Mouse (Mus musculus): ENCODE data around the gene Triobp.
A peak's percentile ranks its signal among the peaks of the same experiment; 100 is the strongest.

Triobp gene

DNA sequence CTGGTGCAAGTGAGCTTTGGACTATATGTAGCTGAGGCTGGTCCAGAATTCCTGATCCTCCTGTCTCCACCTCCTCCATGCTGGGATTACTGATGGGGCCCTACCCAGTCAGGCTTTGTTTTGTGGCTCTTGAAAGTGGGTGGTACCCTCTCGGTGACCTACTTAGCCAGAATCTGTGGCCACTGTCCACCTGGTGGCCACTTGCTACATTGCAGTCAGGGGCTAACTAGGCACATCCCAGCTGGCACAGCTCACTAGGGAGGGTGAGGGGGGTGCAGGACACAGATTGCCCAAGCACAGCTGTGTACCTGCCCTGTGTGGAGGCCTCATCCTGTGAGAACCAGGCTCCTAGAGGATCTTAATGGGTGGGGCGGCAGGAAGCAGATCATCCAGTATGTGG is 15.4 kb downstream of the Triobp start:
- DNase-seq (ENCODE audit: low read depth, low spot score): no peak

DNA sequence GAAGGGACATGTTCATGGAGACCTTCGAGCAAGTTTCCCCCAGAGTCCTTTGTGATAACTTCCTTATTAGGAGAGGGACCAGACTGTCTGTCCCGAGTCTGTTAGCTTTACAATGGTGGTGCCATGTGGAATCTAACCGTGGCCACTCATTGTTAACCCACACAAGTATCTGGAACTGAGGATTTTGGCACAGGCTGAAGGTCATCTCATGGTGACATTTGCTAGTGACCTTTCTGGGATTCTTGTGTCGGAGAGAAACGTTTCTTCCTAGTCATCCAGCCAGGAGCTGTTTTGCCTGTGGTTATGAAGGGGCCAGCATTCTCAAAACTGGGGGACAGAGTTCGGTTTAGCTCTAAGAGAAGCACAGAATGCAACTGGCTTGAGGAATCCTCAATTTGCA is 24.1 kb downstream of the Triobp start:
- no peak for DNase-seq (ENCODE audit: low read depth, low spot score)

DNA sequence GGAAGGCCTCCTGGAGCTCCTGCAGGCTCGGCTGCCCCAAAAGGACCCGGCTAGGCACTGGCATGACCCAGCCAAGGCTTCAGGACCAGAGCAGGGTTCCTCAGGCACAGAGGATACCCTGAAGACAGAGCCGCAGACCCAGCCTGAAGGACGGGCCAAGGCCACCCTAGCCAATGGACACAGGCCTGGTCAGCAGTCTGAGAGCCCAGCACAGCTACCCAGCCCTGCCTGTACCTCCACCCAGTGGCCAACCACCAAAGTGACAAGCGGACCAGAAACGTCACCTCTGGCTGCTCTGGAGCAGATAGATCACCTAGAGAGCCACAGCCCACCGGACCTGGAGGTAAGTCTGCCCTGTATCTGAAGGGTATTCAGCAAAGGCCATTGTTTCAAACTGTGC is 26.4 kb downstream of the Triobp start:
- no peak for DNase-seq (ENCODE audit: low read depth, low spot score)

DNA sequence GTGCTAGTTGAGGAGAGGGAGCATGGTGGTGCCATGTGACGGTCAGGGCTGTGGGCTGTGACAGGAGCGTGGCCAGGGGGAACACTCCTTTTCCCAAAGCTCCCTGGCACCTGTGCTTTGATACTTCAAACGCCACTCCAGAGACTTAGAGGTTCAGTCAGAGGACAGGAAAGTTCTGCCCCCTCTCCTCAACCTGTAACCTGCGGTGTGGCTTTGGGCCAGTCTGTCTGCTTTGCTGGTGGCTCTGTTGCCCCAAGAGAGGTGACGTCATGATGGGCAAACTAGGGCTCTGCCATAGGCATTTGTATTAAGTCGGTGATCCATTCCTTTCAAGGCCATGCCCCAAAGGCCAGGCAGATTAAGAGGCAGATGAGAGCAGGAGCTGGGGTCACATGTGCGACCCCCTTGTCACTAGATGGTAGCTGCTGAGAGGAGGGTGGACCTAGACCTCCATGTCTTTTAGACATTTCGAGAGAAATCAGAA is 30.2 kb downstream of the Triobp start:
- no peak for DNase-seq (ENCODE audit: low read depth, low spot score)

DNA sequence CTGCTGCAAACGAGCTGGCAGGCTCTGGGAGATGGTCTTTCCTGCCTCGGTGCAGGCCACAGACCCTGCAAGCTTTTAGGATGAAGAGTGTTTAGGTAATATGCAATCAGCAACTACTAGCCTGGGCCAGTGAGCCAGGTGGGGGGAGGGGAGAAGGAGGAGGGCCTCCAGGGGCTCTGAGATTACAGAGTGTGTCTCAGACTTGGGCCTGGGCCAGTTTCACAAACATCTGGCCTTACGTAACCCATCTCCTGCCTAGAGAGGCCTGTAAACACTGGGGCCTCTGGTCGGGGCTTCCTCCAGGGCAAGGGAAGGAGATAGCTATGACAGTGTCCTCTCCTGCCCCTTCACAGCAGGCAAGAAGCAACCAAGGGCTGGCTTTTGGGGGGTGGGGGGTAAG is 31.4 kb downstream of the Triobp start:
- no peak for DNase-seq (ENCODE audit: low read depth, low spot score)

DNA sequence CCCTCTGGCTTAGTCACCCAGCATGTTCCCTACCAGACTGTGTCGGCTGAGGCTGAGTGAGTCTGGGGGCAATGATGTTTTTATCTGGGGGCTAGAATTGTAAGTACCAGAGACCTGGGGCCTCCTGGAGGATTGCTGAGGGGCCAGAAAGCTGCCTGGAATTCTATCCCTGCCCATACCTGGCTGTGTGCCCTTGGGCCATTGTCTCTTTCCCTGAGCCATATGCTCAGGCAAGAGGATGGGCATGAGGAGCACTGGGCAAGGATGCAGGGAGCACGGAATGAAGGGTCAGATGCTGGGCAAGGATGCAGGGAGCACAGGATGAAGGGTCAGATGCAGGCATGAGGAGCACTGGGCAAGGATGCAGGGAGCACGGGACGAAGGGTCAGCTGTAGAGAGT is 32.6 kb downstream of the Triobp start:
- no peak for DNase-seq (ENCODE audit: low read depth, low spot score)

DNA sequence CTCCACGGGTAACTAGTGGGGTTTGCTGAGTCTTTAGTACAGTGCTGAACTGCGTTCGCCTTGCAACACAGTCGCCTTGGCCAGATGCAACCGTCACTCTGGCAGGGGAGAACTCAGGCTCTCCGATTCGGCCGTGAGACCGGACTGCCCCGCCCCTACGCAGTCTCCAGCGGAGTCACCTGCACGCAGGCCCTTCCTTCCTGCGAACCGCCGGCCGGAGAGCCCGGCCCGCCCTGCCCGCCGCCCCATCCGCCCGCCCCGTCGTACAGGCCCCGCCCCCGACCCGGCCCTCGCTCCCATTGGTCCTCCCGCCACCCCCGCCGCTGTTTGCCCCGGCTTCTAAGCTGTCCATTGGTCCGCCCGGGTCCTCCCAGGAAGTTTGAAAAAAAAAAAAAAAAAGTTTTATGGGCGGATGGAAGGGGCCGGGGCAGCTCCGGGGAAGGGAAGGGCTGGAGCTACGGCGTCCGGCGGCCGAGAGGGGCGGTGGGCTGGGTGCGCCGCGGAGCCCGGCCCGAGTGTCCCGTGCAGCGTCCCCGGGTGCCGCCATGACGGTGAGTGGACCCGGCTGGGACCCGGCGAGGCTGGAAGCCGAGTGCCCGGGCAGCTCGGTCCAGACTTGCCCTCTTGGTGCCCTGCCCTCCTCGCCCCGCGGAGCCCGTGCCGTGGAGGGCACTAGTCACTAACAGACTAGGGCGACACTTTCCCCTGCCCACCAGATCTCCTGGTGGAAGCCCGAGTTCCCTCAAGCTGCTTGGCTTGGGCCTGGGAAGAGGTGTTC is 35.3 kb downstream of the Triobp start:
- peak; percentile 24 for DNase-seq (ENCODE audit: low read depth, low spot score)

DNA sequence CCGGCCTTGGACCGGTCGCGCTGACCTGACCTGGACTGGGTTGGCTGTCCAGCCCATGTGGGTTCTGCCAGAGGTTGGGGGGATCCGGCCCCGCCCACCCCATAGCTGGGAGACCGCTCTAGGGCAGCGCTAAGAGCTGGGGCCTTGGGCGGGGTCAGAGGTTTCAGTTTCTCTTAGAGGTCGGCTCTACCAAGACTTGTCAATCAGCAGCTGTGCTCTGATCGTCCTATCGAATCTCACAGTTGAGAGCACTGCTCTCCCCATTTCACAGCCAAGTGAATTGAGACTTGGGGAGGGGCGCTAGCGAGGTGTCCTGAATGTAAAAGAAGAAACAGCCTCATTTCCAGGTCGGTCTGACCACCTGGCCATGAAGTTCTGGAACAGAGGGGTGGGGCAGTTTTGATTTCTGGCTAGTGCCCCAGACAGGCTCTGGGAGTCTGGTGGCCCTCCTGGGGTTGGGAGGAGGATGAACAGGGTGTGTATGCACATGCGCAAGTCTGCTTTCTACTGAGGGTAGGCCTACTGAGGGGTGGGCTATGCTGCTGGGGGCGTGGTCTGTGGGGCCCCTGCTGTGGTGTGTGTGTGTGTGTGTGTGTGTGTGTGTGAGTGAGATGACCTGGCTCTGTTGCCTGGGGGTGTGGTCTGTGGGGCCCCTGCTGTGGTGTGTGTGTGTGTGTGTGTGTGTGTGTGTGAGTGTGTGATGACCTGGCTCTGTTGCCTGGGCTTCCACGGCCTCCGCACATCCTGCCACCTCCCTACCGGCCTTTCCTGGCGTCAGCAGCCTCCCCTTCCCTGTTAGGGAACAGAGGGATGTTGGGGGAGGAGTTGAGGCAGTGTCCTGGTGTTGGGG is 36.1 kb downstream of the Triobp start:
- DNase-seq (ENCODE audit: low read depth, low spot score): no peak

DNA sequence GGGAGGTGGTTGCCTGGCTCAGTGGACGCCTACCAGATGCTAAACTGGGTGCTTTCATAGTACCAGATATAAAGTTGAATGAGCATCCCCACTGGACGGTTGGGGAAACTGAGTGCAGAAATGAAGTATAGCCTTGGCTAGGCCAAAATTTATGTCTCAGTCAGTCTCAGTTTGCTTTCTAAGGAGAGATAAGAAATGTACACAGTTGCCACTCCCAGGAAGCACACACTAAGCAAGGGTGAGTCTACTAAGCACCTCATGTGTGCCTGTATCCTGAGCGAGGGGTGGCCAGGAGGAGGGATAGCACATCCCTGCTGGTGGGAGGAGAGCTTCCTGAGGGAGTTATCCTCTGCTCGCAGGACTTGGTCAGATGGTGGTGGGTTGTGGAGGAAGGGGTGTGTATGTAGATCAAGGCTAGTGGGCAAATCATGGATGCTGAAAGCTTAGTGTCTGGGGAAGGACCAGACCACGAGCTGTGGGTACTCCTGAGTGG is 36.8 kb downstream of the Triobp start:
- no peak for DNase-seq (ENCODE audit: low read depth, low spot score)

DNA sequence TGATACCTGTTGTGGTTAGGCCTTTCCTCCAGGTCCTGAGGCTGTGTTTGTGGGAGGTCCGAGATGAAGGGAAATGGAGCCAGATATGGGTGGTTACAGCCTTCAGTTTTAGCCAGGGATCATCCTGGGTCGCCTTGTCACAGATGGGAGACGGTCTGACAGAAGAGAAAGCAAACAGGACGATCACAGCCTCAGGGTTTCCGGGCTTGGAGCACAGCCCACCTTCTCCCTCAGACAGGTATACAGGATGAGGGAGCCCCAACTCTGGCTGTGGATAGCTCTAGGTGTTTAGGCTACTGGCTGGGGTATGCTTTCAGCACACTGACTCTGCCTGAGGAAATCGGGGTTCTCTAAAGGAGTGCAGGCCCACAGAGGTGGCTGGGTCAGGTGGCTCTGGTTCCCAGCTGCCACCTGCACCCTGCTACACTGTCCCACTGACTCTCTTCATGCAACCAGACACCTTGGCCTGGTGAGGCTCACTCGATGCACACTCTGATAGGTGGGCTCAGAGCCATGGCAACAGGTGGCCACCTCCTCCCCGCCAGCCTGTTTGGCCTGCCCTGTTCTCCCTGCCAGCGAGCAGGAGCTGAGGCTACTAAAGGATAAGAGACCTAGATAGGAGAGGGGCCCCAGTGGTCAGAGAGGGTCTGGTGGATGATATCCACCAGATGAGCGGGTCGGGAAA is 39.2 kb downstream of the Triobp start:
- DNase-seq (ENCODE audit: low read depth, low spot score): no peak

DNA sequence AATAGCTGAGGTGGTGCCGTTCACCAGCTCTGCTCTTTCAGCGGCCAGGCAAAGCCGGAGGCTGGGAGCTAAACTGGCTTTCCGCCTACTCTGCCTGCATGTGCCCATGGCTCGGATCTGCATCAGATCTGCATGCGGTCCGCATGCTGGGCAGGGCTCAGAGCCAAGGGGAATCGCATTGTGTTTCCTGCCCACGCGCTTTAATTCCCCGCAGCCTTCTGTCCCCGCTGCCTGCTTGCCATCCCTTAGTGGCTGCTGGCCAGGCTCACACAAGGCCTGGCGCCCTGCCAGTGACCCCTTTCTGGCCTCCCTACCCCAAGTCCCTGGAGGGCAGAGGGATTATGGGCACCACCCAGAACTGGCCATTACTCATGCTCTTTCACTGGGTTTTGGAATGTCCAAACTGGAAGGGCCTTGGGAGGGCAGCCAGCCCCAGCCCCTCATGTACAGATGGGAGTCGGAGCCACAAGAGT is 41.0 kb downstream of the Triobp start:
- peak; percentile 64 for DNase-seq (ENCODE audit: low read depth, low spot score)

DNA sequence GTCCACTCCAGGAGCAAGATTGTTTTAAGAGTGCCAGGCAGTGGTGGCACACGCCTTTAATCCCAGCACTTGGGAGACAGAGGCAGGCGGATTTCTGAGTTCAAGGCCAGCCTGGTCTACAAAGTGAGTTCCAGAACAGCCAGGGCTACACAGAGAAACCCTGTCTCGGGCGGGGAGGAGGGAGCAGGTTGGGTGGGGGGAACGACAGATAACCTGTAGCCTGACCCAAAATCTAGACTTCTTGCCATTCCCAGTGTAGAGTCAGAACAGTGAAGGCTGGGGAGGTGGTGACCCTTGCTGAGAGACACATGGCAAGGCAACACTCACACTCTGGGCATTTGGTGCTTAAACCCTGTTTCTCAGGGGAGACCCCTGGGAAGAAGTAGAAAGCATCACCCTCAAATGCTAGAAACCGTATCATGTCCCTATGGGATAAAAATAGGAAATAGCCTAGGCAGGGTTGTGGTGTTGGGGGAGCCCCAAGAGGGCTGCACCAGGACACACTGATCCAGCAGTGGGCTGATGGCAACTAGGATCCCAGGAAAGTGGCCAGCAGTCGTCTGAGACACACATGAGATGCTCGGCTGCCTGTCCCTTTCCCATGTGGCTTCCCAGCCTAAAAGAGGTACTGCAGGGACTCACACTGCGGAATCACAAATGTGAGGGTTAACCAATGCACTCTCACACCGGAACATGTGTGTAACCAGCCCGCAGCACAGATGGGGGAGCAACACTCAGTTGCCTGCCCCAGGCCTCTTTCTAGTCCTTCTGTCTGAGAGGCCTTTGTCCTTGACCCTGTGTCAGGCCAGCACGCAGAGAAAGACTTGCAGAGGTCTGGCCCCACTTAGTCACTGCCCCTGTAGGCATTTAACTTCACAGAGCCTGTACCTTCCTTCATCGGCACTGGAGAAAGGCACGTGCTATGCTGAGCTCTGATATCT is 41.9 kb downstream of the Triobp start:
- no peak for DNase-seq (ENCODE audit: low read depth, low spot score)

DNA sequence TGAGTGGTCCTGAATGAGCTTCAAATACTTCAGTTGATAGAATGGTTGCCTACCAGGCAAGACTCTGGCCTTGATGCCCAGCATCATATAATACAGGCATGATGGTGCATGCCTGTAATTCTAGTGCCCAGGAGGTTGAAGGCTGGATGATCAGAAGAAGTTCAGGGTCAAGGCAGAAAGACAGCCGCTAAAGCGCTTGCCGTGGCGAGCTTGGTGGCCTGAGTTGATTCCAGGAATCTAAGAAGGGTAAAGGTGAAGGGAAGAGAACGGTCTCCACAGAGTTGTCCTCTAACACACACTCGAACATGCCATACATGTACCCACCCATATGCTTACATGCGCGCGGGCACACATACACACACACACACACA is 42.6 kb downstream of the Triobp start:
- DNase-seq (ENCODE audit: low read depth, low spot score): no peak

DNA sequence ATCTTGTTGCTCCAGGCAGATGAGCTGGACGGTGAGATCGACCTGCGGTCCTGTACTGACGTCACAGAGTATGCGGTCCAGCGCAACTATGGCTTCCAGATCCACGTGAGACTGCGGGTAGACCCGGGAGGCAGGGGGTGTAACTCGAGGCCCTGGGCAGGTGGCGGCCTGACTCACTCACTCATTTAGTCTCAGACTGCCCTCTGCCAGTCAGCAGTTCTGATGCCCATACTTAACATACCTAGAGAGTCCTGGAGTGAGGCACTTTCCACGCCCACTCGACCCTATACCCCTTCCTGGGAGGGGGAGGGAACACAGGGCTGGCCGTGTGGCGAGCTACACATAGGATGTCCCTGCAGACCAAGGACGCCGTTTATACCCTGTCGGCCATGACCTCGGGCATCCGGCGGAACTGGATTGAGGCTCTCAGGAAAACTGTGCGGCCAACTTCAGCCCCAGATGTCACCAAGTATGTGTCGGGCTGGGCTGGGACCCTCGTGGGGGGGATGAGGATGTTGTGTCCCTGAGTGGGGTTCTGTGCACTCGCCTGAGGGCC is 43.5 kb downstream of the Triobp start:
- no peak for DNase-seq (ENCODE audit: low read depth, low spot score)

DNA sequence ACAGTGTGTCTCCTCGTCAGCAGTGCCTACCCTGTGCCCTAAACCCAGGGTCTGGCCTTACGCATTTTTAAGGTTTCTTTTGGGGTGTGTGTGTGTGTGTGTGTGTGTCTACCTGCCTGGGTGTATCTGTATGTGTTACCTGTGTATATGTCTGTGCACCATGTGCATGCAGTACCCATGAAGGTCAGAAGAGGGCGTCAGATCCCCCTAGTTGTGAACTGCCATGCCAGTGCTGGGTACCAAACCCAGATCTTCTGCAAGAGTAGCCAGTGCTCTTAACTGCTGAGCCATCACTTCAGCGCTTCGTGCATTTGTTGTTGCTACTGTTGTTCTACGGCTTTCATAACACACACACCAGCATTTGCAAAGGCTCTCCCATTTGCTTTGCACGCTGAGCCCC is 44.7 kb downstream of the Triobp start:
- no peak for DNase-seq (ENCODE audit: low read depth, low spot score)

DNA sequence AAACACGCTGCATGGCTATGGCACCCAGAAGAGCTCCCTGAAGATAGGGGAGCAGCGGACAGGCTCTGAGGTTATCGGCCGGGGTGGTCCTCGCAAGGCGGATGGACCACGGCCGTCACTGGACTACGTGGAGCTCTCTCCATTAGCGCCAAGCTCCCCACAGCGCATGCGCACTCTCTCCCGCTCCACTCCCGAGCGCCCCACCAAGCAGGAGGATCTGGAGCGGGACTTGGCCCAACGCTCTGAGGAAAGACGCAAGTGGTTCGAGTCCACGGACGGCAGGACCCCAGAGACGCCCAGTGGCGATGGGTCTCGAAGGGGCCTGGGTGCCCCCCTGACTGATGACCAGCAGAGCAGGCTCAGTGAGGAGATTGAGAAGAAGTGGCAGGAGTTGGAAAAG is 45.4 kb downstream of the Triobp start:
- DNase-seq (ENCODE audit: low read depth, low spot score): no peak

DNA sequence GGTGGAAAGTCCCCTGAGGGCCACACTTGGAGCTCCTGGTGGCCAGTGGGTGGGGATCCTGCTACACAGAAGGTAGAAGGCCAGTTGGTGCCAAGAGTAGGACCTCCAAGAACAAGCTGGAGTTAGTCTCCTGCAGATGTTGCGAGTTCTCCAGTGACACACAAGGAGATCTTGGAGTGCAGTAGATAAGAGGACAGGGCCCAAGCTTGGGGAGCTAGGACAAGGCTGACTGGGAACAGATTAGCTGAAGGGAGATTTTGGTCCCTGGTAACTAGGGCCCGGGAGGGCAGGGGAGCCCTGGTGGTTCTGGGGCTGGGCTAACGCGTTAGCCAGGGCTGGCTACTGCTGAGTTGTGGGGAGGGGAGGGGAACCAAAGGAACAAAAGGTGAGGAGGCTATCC is 48.4 kb downstream of the Triobp start:
- no peak for DNase-seq (ENCODE audit: low read depth, low spot score)

DNA sequence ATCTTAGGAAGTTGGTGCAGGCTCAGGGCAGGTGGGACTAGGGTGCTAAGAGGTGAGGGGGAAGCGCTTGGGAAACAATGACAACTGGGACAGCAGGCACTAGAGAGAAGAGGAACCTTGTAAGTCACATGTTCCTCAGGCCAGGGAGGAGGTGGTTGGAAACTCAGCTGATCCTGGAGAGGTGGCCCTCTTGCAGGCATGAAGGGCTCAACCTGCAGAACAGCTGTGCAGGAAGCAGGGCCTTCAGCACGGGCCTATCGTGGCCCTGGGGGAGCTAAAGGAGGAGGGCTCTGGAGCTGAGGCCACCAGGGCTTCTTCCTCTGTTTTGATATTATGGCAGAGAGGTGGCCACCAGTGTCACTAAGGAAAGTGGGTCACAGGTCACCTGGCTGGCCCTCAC is 49.1 kb downstream of the Triobp start:
- no peak for DNase-seq (ENCODE audit: low read depth, low spot score)

DNA sequence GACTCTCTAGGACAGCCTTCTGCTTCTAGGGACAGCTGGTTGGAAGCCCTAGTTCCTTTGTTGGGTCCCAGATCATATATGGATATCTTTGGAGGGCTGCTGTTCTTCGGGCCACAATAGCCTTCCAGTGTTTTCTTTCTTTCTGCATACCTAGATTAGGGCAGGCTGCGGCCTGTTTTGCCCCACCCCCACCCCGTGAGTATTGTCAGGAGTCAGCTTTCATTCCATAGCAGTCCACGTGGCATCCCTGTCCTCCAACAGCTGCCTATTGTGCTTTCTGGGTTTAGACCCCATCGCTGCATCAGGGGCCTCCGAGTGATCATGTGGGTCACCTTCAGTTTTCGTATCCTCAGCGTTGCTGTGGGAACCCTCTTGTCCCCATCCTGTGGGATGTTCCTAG is 50.8 kb downstream of the Triobp start:
- DNase-seq (ENCODE audit: low read depth, low spot score): no peak

DNA sequence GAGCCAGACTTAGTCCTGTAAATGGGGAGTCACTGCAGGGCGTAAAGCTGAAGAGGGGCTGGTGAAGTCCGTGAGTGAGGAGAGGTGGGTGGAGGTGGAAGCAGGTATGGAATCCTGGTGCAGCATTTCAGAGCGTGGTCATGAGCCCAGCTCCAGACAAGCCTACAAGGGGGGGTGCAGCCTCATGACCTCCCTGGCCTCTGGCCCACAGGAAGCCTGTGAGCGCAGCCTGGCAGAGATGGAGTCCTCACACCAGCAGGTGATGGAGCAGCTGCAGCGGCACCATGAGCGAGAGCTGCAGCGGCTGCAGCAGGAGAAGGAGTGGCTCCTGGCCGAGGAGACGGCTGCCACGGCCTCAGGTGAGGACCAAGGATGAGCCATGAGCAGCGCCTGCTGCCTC is 52.1 kb downstream of the Triobp start:
- DNase-seq (ENCODE audit: low read depth, low spot score): no peak

DNA sequence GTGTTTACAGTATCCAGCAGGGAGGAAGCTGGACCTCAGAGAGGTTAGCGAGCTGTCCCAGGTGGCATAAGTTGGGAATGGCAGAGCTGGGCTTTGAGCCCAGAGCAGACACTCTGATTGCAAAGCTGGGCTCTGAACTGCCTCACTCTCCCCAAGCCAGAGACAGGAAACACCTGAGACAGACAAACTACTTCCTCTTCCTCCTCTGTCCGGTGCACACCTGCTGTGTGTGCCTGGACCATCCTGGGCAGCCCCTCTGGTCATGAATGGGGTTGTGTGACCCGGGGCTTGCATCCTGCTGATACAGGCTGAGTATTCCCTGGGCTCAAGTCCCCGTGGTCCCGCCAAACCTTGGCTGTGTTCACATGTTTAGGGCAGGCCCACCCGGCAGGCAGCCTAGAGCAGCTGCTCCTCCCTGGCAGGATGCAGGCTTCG is 52.9 kb downstream of the Triobp start:
- DNase-seq (ENCODE audit: low read depth, low spot score): no peak

Data from brain, embryonic 18.5 days (tissue).